In the genomic region with DNA sequence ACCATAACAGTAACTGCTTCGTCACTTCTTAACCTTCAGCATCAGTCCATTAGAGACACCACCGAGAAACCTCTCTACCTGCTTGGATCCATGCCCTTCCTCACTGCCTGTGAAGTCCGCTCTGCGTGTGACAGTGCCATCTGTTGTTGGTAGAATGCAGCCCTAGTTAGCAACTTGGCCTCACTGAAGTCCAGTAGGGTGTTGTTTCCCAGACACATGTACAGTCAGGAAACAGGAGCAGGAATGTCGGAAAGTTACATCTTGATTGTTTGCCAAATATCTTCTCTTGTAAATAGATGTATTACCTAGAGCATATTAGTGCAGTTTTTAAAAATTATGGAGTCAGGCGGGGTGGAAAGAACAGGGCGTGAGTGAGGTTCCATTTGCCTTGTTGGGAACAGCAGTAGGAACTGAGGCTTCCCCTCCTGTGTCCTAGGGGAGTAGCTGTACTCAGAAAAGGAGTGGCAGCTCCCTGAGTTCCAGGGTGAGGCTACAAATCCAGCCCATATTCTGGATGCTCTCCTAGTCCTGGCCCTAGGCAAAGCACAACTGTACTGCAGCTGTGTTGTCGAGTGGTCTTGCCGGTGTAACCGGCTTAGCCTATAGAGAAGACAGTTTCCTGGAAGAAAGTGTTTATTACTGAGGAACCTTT, we compare ENCODE assay signal across 8 mouse cellular contexts. TPM values are rescaled to one million over a fixed set of nuclear protein-coding genes. Genes with fewer than 3 reads are reported as not detected.
DNase-seq lines count a peak whose midpoint lies in the region; ATAC-seq and TF ChIP-seq lines count a peak whose summit lies in the region.

No protein-coding gene starts in this region.

- H3K4me2 ChIP-seq in forebrain, postnatal 0 days (ENCODE audit: low read depth), result peak overlapping the region; percentile 23
- H3K4me2 ChIP-seq in forebrain, embryonic 11.5 days (ENCODE audit: low read depth, low read length, severe bottlenecking), result no peak overlapping the region
- peak overlapping the region; percentile 31 for H3K4me2 ChIP-seq in neural tube, embryonic 13.5 days
- H3K4me2 ChIP-seq in intestine, postnatal 0 days (replicated peaks; ENCODE audit: low read depth), result peak overlapping the region; percentile 24
- peak overlapping the region; percentile 49 for H3K4me2 ChIP-seq in midbrain, embryonic 16.5 days (ENCODE audit: low read length)

- H3K9ac ChIP-seq in forebrain, postnatal 0 days, result no peak overlapping the region
- H3K9ac ChIP-seq in forebrain, embryonic 11.5 days (ENCODE audit: low read length), result no peak overlapping the region
- H3K9ac ChIP-seq in neural tube, embryonic 13.5 days, result peak overlapping the region; percentile 41; the same call in 1 of the 2 replicates
- H3K9ac ChIP-seq in intestine, postnatal 0 days (ENCODE audit: low read depth, low read length), result no peak overlapping the region
- H3K9ac ChIP-seq in midbrain, embryonic 16.5 days (ENCODE audit: low read depth, low read length), result peak overlapping the region; percentile 30; the same call in 1 of the 2 replicates

- H3K9me3 ChIP-seq in forebrain, postnatal 0 days (ENCODE audit: low read length), result no peaks in the 10 kb centered on the region
- H3K9me3 ChIP-seq in forebrain, embryonic 11.5 days (ENCODE audit: control insufficient read depth, low read length), result no peaks in the 10 kb centered on the region
- H3K9me3 ChIP-seq in neural tube, embryonic 13.5 days, result no peaks in the 10 kb centered on the region
- no peaks in the 10 kb centered on the region for H3K9me3 ChIP-seq in intestine, postnatal 0 days (ENCODE audit: control insufficient read depth)
- no peaks in the 10 kb centered on the region for H3K9me3 ChIP-seq in midbrain, embryonic 16.5 days (replicated peaks; ENCODE audit: control insufficient read depth, low read length, poor library complexity, severe bottlenecking)

- H3K4me1 ChIP-seq in forebrain, postnatal 0 days (ENCODE audit: insufficient read depth), result peaks cover 10% of the 10 kb centered on the region
- peaks cover 3% of the 10 kb centered on the region; the same call in 1 of the 2 replicates for H3K4me1 ChIP-seq in forebrain, embryonic 11.5 days (replicated peaks; ENCODE audit: control insufficient read depth, insufficient read depth, low read length)
- H3K4me1 ChIP-seq in neural tube, embryonic 13.5 days (replicated peaks), result peaks cover 39% of the 10 kb centered on the region
- no peaks in the 10 kb centered on the region for H3K4me1 ChIP-seq in intestine, postnatal 0 days (replicated peaks; ENCODE audit: control insufficient read depth, insufficient read depth, low read length)
- H3K4me1 ChIP-seq in midbrain, embryonic 16.5 days (ENCODE audit: control insufficient read depth, insufficient read depth, low read length), result peaks cover 32% of the 10 kb centered on the region

- 0 out of 2 replicates have a peak overlapping the region, but pooled peaks have one; percentile 2 for H3K4me3 ChIP-seq in forebrain, postnatal 0 days (ENCODE audit: low read depth, low read length)
- H3K4me3 ChIP-seq in forebrain, embryonic 11.5 days (ENCODE audit: low read depth, low read length), result no peak overlapping the region
- peak overlapping the region; percentile 2; the same call in 1 of the 2 replicates for H3K4me3 ChIP-seq in neural tube, embryonic 13.5 days
- no peak overlapping the region for H3K4me3 ChIP-seq in intestine, postnatal 0 days (ENCODE audit: low read depth, low read length)
- H3K4me3 ChIP-seq in midbrain, embryonic 16.5 days (ENCODE audit: low read depth, low read length), result peak overlapping the region; percentile 24

- 80% methylated on average over 10 of the region's 10 CpGs for WGBS in forebrain, postnatal 0 days
- 92% methylated on average over 10 of the region's 10 CpGs for WGBS in forebrain, embryonic 11.5 days
- 87% methylated on average over 10 of the region's 10 CpGs for WGBS in neural tube, embryonic 13.5 days
- 74% methylated on average over 10 of the region's 10 CpGs for WGBS in intestine, postnatal 0 days
- 86% methylated on average over 10 of the region's 10 CpGs for WGBS in midbrain, embryonic 16.5 days

- DNase-seq in forebrain, postnatal 0 days, result no peak
- no peak for DNase-seq in forebrain, embryonic 11.5 days (ENCODE audit: low spot score)
- DNase-seq in neural tube, embryonic 10.5 days (ENCODE audit: extremely low spot score, low spot score), result no peak
- no peak for DNase-seq in urinary bladder, postnatal 14 days (ENCODE audit: low spot score)

- TF ChIP-seq CTCF in forebrain, postnatal 0 days (IDR thresholded peaks at IDR 0.05; ENCODE audit: low read depth), result peak; percentile 34; the same call in 1 of the 2 replicates
- TF ChIP-seq CTCF in intestine, postnatal 0 days (IDR thresholded peaks at IDR 0.05; ENCODE audit: low read depth), result peak; percentile 71

- peaks cover 11% of the 10 kb centered on the region for H3K36me3 ChIP-seq in forebrain, postnatal 0 days (ENCODE audit: insufficient read depth)
- H3K36me3 ChIP-seq in forebrain, embryonic 11.5 days (ENCODE audit: control insufficient read depth, insufficient read depth, low read length), result no peaks in the 10 kb centered on the region; the same call in 1 of the 2 replicates
- H3K36me3 ChIP-seq in neural tube, embryonic 13.5 days, result peaks cover 27% of the 10 kb centered on the region
- peaks cover 24% of the 10 kb centered on the region for H3K36me3 ChIP-seq in intestine, postnatal 0 days (ENCODE audit: control insufficient read depth, insufficient read depth)
- H3K36me3 ChIP-seq in midbrain, embryonic 16.5 days (ENCODE audit: control insufficient read depth, insufficient read depth, low read length), result peaks cover 12% of the 10 kb centered on the region

- H3K27ac ChIP-seq in forebrain, postnatal 0 days (ENCODE audit: low read depth, low read length), result no peak overlapping the region
- no peak overlapping the region for H3K27ac ChIP-seq in forebrain, embryonic 11.5 days (ENCODE audit: low read depth, low read length)
- H3K27ac ChIP-seq in neural tube, embryonic 13.5 days (replicated peaks), result no peak overlapping the region
- no peak overlapping the region for H3K27ac ChIP-seq in intestine, postnatal 0 days (ENCODE audit: low read depth, low read length)
- H3K27ac ChIP-seq in midbrain, embryonic 16.5 days (ENCODE audit: low read length), result no peak overlapping the region

- no peak for ATAC-seq in forebrain, postnatal 0 days
- no peak for ATAC-seq in forebrain, embryonic 11.5 days (replicated peaks; ENCODE audit: low FRiP score)
- no peak for ATAC-seq in neural tube, embryonic 13.5 days (ENCODE audit: low read depth)
- no peak for ATAC-seq in intestine, postnatal 0 days
- ATAC-seq in midbrain, embryonic 16.5 days, result no peak
- ATAC-seq in megakaryocyte-erythroid progenitor cell, adult 5-6 weeks (replicated peaks; ENCODE audit: low FRiP score, low TSS enrichment, poor library complexity, severe bottlenecking), result no peak

- no peaks in the 10 kb centered on the region for H3K27me3 ChIP-seq in forebrain, postnatal 0 days (ENCODE audit: insufficient read depth, low read length)
- H3K27me3 ChIP-seq in forebrain, embryonic 11.5 days (ENCODE audit: control insufficient read depth, insufficient read depth, low read length), result no peaks in the 10 kb centered on the region
- H3K27me3 ChIP-seq in neural tube, embryonic 13.5 days, result no peaks in the 10 kb centered on the region
- no peaks in the 10 kb centered on the region for H3K27me3 ChIP-seq in intestine, postnatal 0 days (replicated peaks; ENCODE audit: control insufficient read depth, insufficient read depth, low read length)
- no peaks in the 10 kb centered on the region for H3K27me3 ChIP-seq in midbrain, embryonic 16.5 days (ENCODE audit: control insufficient read depth, insufficient read depth, low read depth, low read length)

RNA-seq across cellular contexts. Expression of gene Btbd3, which starts 25.3 kb away (rescaled TPM):
- total RNA-seq in forebrain, postnatal 0 days (2014; rRNA removed), result 45.8 and 64.9 TPM in 2 replicates
- polyA plus RNA-seq in forebrain, postnatal 0 days (2015; fragmentation: Nextera tagmentation; extraction: Ambion mirVana), result 22.4 and 33.8 TPM in 2 replicates
- 14.4 and 14.9 TPM in 2 replicates for polyA plus RNA-seq in forebrain, embryonic 11.5 days (2014; fragmentation: Nextera tagmentation; extraction: Ambion mirVana)
- 18.2 and 20.7 TPM in 2 replicates for polyA plus RNA-seq in neural tube, embryonic 13.5 days (2015; fragmentation: Nextera tagmentation; extraction: Ambion mirVana)
- polyA plus RNA-seq in intestine, postnatal 0 days (2015; fragmentation: Nextera tagmentation; extraction: Ambion mirVana), result 10.6 and 11.4 TPM in 2 replicates
- polyA plus RNA-seq in midbrain, embryonic 16.5 days (2015; fragmentation: Nextera tagmentation; extraction: Ambion mirVana), result 39.1 and 45.0 TPM in 2 replicates
- 0.85 and 2.0 TPM in 2 replicates for total RNA-seq in megakaryocyte-erythroid progenitor cell, adult 5-6 weeks (2014; fragmentation: Nextera tagmentation)
- total RNA-seq in megakaryocyte-erythroid progenitor cell, adult 5-6 weeks (2017), result 1.1 and 2.5 TPM in 2 replicates

Comparison
In these comparisons a context has a peak if more than half of its experiments do, and no peak if none do; other contexts are left out.
1. H3K4me3 ChIP-seq: peak in forebrain, postnatal 0 days (single experiment), neural tube, embryonic 13.5 days (single experiment) and midbrain, embryonic 16.5 days (single experiment); none in forebrain, embryonic 11.5 days (single experiment) and intestine, postnatal 0 days (single experiment).
2. H3K9ac ChIP-seq: peak in neural tube, embryonic 13.5 days (single experiment) and midbrain, embryonic 16.5 days (single experiment); none in forebrain, postnatal 0 days (single experiment), forebrain, embryonic 11.5 days (single experiment) and intestine, postnatal 0 days (single experiment).